Mouse (Mus musculus): ENCODE measurements around the gene Kctd12.

The Kctd12 gene

DNA sequence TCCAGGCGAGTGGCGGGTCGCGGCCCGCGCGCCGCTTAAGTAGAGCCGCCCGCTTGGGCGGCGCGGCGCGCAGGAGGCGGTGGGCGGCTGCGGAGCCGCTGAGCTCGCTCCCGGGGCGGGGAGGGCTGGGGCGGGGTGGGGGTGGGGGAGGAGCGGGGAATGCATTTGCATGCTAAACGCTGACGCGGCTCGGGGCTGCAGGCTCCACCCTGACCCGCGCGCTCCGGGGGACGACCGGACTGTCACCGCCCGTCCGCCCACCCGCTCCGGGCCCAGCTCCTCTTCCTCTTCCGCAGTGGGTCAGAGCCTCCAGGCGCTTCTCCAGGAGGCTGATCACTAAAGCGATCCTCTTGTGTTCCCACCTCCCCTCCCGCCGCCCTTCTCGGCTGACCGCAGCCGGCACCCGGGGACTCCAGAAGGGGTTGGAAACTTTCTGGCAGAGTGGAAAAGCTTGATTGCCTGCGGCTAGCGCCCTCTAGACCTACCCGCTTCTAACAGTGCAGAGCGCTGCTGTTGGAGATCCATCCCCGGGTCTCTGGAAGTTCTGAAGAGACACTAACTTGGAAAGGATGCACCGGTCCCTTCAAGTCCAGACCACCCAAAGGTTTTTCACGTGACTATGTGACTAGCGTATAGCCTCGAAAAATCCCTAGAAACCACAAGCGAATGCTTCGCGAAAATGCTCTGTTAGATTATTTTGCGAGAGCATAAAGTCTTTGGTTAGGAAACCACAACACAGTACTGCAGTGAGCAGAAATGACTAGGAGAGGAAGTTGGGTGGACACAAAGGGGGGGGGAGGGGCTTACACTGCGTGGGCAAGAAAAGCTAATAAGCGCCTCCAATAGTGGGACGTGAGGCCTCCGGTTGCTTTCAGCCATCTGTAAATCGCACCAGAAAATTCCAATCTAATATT, at the start of gene Kctd12:
TSS of gene Kctd12 (minus strand) at position 11 of the 914 bp plus-strand sequence.
- peak; percentile 67 to 72 for DNase-seq

DNA sequence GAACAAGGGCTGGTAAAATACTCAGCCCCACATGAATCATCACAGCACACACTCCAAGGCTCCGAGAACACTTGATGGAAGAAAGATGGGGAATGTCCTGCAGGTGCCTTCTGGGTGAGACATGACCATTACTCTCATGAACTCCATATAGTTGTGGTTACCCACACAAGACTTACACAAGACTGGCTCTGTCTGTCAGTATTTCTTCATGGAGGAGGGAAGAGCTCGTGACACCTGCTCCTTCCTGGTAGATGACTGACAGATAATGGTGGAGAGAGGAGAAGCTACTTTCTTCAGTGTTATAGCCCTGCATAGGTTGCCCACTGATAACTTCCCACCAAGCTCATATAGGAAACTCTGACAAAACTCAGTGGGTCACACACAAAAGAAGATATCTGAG, 46.8 kb upstream of the Kctd12 start:
- DNase-seq: no peak

DNA sequence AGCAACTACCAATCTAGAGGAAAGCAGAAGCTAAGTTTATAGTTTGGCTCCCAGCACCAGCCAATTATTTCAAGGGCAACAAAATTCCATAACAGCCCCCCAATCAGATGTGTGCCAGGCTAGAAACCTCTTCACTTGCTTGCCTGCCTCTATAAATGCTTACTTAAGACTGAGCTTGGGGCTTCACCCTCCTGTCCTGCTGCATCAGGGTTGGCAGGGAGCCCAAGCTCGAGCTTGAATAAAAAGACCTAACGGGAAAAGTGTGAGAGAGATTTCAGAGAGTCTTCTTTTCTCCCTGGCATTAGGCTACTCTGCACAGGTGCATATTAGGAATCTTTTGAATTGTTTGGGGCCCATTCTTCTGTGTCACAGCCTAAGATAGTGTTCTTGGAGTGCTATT, 37.6 kb upstream of the Kctd12 start:
- DNase-seq: no peak

DNA sequence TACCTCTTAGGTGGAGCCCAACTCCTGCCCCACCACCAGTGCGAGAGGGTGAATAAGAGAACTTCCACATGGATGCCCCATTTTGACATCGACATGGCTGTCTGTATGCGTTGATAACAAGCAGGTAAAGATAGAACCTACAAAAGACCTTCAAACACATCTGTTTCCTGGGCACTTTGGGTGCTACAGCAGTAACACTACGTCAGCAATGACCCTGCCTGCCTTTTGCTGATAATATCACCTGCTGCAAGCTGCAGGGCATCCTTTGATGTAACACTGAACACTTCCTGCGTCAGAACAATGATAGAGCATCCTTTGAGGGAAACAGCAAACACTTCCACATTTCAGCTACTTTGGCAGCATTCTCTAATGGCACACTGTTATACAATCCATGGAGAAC, 34.6 kb upstream of the Kctd12 start:
- no peak for DNase-seq

- DNase-seq: peak in 1 of 2 experiments; percentile 27
Observed at GRCm38 (mm10) chr14:103012563-103013150, 30.2 kb upstream of the Kctd12 start.

GRCm38 (mm10) chr14:103011782-103012181, 29.3 kb upstream of the Kctd12 start:
- no peak for DNase-seq

- no peak for DNase-seq
Observed at GRCm38 (mm10) chr14:103007737-103008136, 25.3 kb upstream of the Kctd12 start.

GRCm38 (mm10) chr14:102994662-102995561, 12.5 kb upstream of the Kctd12 start:
- no peak for DNase-seq

GRCm38 (mm10) chr14:102990765-102991164, 8.3 kb upstream of the Kctd12 start:
- DNase-seq: no peak

- DNase-seq: no peak
Observed at GRCm38 (mm10) chr14:102989866-102990265, 7.4 kb upstream of the Kctd12 start.

DNA sequence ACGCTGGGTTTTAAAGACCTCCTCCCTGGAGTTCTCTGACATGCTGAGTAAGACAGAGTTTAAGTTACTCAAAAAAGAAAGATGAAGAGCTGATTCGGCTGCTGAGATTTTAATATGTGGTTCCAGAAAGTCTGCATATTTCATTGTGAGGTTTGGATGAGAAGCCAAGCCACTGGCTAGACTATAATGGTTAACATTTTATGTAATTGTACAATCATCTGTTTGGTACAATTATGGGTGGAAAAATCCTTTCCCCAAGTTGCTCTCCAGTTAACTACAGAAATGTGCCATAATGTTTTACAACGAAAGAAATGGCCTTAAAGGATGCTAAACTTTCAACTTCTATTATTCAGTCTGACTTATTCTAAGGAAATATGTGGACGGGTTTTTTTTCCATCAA, 6.8 kb upstream of the Kctd12 start:
- DNase-seq: no peak

DNA sequence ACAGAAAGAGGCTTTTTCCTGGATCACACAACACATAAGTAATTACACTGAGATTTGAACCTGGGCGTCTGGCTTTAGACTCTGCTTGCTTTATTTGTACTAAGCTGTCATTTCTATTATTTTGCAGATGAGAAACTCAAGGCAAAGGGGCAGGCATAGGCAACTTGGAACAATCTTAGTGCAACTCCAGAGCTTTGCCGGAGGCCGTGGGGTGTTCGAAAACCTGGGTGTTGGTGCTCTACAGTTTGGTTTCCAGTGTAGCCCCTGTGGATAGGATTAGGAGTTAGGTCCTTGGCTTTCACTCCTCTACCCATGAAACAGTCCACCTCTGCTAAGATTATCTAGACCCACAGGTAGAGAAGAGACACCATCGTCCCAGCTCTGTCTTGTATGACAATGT, 5.2 kb upstream of the Kctd12 start:
- no peak for DNase-seq

- DNase-seq: no peak
Observed at GRCm38 (mm10) chr14:102983686-102984085, 1.2 kb upstream of the Kctd12 start.

GRCm38 (mm10) chr14:102982016-102982626, 316 bp downstream of the Kctd12 start:
- DNase-seq: peak; percentile 36 to 46

- DNase-seq: peak; percentile 31 to 44
Observed at GRCm38 (mm10) chr14:102981441-102982015, 909 bp downstream of the Kctd12 start.

DNA sequence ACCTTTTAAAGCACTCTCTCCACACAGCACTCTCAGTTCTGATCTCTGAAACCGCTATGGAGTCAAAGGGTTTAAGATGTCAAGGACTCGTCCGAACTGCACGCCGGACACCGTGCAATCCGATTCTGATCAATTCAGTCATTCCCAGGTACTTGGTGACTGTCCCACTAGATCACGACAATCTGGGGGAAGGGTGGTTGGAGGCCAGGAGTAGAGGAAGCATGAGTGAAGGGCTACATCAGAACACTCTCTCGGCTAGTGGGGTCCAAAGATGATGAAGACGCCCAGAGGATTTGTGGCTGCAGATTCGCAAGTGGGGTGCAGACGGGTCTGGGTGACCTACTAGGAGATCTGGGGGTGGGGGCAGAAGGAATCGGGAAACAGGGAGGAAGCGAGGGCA, 1.5 kb downstream of the Kctd12 start:
- DNase-seq: no peak

DNA sequence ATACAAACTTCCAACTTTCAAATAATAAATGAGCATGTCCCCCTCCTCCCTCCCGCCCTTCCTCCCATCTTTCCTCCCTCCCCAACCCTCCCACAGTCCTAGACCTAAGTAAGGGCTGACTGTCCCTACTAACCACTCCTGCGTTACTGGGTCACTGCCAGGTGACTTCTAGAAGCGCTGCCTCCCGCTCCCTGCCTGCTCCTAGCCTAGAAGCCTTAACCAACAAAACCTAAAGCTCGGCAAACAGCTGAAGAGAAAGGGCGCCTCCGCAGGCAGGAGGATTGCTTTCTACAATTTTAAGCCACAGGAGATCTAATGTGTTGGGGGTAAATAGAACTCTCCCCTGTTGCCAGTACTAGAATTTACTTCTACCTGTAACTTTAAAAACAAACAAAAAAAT, 2.0 kb downstream of the Kctd12 start:
- DNase-seq: no peak

DNA sequence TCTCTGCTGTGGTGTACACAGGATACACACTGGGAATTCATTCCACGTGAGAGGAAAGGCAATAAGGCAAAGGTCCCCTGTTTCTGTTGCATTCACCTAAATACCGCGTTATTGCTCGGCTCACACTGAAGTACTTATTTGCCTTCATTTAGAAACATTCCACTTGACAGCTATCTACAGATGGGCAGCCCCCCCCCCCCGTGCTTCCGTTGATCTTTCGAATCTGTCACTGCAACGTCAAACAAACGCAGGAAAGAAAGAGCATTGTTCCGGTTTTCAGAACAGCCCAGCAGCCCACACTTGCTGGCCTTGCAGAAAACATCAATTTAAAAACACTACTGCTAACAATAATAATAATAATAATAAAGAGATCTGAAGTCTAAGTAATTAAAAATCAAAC, 2.6 kb downstream of the Kctd12 start:
- no peak for DNase-seq

DNA sequence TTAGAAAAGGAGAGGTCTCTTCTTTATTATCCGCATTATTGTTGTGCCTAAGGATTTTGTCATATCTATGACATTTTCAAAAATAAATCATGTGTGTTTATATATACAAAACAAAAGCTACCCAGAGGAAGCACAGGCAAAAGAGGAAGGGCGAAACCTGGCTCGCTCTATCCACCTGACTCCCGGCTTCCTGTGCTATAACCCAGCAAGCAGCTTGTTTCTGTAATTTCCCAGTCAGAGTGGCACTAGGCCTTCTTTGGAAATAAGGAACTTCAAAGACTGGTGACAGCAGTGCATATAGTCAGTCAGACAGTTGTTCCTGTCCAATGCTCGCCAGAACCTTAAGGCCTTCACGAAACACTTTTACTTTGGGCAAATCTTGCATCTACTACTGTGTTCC, 6.6 kb downstream of the Kctd12 start:
- no peak for DNase-seq

DNA sequence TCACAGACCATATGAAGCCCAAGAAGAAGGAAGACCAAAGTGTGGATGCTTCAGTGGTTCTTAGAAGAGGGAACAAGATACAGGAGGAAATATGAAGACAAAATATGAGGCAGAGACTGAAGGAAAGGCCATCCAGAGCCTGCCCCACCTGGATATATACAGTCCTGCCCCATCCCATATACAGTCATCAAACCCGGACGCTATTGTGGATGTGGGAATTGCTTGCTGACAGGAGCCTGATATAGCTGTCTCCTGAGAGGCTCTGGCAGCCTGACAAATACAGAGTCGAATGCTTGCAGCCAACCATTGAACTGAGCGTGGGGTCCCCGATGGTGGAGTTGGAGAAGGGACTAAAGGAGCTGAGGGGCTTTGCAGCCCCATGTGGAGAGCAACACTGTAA, 13.6 kb downstream of the Kctd12 start:
- no peak for DNase-seq

DNA sequence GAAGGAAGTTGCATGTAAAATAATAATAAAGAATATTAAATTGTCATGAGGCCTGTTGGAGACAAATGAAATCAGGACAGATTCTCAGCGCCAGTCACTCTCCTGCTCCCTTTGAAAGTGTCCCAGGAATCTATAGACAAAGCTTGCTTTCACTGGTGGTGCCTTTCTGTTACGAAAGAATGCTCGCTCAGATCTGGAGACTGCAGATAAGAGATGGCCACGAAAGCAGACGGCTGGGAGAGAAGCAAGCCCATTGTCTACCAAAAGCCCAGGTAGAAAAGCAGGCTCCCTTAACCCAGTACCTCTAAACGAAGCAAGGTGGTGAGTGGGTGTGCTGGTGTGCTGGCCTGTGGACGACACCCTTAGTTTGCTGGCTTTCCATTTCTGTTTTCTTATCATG, 16.2 kb downstream of the Kctd12 start:
- no peak for DNase-seq

DNA sequence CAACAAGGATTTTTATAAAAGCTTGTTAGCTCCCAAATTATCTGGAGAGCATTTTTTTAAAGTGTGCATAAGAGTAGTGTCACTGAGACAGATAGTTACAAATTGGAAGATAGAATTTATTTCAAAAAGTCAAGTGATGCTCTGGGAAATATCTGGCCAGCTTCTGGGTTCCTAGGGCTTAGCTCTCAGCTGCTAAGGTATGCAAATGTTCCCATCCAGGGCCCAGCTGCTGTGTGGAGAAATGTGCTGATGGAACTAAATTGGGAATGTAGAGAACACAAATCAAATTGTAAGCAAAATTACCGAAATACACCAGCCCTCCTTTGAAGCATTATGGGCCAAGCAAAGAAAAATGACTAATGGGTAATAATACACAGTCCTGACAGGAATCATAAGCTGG, 16.6 kb downstream of the Kctd12 start:
- DNase-seq: no peak

Measured in thymus, adult 18-20 months (tissue).